Mouse (Mus musculus): ENCODE measurements around the gene Timm22.

DNA sequence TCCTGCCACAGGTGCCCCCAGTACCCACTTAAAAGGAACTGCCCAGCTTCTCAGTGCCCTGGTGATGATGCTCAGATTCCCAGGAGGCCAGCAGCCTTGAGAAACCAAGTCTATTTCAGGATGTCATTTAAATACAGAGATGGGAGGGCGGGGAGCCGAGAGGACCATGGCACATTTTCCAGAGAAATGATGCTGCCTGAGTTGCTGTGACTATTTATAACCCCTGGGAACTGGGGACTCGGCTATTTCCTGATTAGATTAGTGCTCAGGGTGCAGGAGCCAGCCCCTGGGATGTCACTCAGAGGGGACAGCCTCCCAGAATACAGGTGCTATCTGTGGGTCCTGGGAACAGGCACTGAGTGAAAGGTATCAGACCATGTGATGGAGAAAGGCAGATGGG, 21.0 kb downstream of the Timm22 start:
- TF ChIP-seq HCFC1 (IDR thresholded peaks at IDR 0.05; ENCODE audit: borderline replicate concordance, insufficient read depth, low read length) (no peak), ZNF384 (IDR thresholded peaks at IDR 0.05; ENCODE audit: low read depth, low read length) (no peak)
